Mouse (Mus musculus) limb, embryonic 11.5 days (tissue): ENCODE results near the gene Ppara. TPM values are rescaled to one million over a fixed set of nuclear protein-coding genes. Genes with fewer than 3 reads are reported as not detected.

Source experiments
- ATAC-seq: fragments of 200-750 bp; cut with Nextera tagmentation; 2 replicates; pipeline ENCODE4 v1.8.0; 2017; ENCODE audit warnings: low read depth; ENCODE audit not compliant: insufficient number of reproducible peaks, low FRiP score, low TSS enrichment
- DNase-seq: peaks from one replicate; pipeline ENCODE4 v3.0.0-alpha.2; 2015; ENCODE audit warnings: low spot score
- H3K27ac ChIP-seq: fragments of 300-500 bp; sonication (generic); replicated peaks from 2 replicates; pipeline ENCODE4 v1.5.1; 2014; ENCODE audit warnings: low read depth, mild to moderate bottlenecking, low read length
- H3K27me3 ChIP-seq: fragments of 300-500 bp; sonication (generic); 2 replicates; pipeline ENCODE4 v1.6.1; 2014; ENCODE audit warnings: mild to moderate bottlenecking, low read length, mixed read lengths; ENCODE audit not compliant: control insufficient read depth, insufficient read depth
- H3K36me3 ChIP-seq: fragments of 300-500 bp; sonication (generic); 2 replicates; pipeline ENCODE4 v1.6.1; 2014; ENCODE audit warnings: mild to moderate bottlenecking, low read length, moderate library complexity, mixed read lengths; ENCODE audit not compliant: control insufficient read depth, insufficient read depth
- H3K4me1 ChIP-seq: fragments of 300-500 bp; sonication (generic); 2 replicates; pipeline ENCODE4 v1.6.1; 2014; ENCODE audit warnings: low read length, mixed read lengths; ENCODE audit not compliant: control insufficient read depth, insufficient read depth
- H3K4me2 ChIP-seq: fragments of 300-500 bp; sonication (generic); 2 replicates; pipeline ENCODE4 v1.6.1; 2014; ENCODE audit warnings: low read depth, mild to moderate bottlenecking, moderate library complexity; ENCODE audit not compliant: severe bottlenecking
- H3K4me3 ChIP-seq: fragments of 300-500 bp; sonication (generic); 2 replicates; pipeline ENCODE4 v1.5.1; 2014; ENCODE audit warnings: low read depth, low read length
- H3K9ac ChIP-seq: fragments of 300-500 bp; sonication (generic); 2 replicates; pipeline ENCODE4 v1.6.1; 2014; ENCODE audit warnings: mild to moderate bottlenecking, low read length
- H3K9me3 ChIP-seq: fragments of 300-500 bp; sonication (generic); 2 replicates; pipeline ENCODE4 v1.6.1; 2016; ENCODE audit warnings: low read length; ENCODE audit not compliant: control insufficient read depth
- WGBS: fragments of 180-500 bp; shearing (Covaris S2); extraction: QIAGEN DNeasy Blood & Tissue Kit; methylation state at CpG from one replicate; pipeline ENCODE4 v1.1.7; 2014; 5-methylcytosine and 5-hydroxymethylcytosine counted together
- polyA plus RNA-seq: library from polyadenylated mRNA; unstranded; fragments of >200 nt; fragmentation: Nextera tagmentation; extraction: Ambion mirVana; gene quantifications from 2 replicates; pipeline ENCODE4 v1.2.1, GENCODE M21; 2014

Gene Ppara
- polyA plus RNA-seq, 1 experiment from 2014 or later, result 0.91 TPM

DNA sequence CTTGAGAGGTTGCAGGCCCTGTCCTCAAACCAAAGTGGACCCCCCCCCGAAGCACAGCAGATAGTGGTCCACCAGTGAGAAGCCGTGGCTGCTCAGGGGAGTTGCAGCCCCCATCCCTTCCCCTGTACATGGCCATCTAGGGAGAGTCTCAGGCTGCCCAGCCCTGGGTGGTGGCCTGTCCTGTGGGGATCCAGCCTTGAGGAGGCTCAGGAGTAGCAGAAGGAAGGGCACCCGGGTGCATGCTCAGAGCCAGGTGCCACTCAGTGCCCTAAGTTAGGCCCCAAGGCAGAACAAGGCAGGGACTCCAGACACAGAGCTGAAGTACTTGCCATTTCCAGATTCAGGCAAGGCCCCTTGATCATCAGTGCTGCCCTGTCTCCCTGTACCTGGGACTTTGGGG, 19.7 kb upstream of the Ppara start:
- Histone ChIP-seq H3K9me3 (no peaks in the 10 kb centered on the region), H3K4me1 (no peaks in the 10 kb centered on the region), H3K9ac (no peak overlapping the region), H3K4me2 (no peak overlapping the region), H3K36me3 (no peaks in the 10 kb centered on the region), H3K27me3 (no peaks in the 10 kb centered on the region), H3K27ac (no peak overlapping the region), H3K4me3 (no peak overlapping the region)
- DNase-seq, result no peak
- ATAC-seq, result no peak
- WGBS, result 92% methylated on average over 3 of the region's 3 CpGs

DNA sequence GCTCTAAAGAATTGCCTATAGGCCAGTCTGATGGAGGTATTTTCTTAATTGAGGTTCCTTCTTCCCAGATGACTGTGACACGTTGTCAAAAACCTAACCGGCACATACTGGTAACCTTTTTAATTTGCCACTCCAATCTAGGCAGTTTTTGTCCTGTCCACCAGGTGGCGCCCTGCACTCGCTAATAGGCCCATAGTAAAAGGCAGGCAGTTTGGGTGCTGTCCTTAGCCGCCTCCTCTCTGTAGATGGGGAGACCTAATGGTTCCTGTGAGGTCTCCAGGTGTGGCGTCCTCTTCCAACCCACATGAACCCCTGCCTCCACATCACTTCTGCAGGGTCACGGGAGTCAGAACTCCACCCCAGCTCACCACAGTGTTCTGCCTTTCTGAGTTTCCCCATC, 18.7 kb upstream of the Ppara start:
- ATAC-seq (no peak), DNase-seq (peak; percentile 88)
- WGBS, result 6% methylated on average over 7 of the region's 7 CpGs
- Histone ChIP-seq H3K4me2 (no peak overlapping the region), H3K4me3 (no peak overlapping the region), H3K27ac (no peak overlapping the region), H3K27me3 (no peaks in the 10 kb centered on the region), H3K9me3 (no peaks in the 10 kb centered on the region), H3K36me3 (no peaks in the 10 kb centered on the region), H3K4me1 (no peaks in the 10 kb centered on the region), H3K9ac (no peak overlapping the region)

GRCm38 (mm10) chr15:85716591-85716990, 18.2 kb upstream of the Ppara start:
- H3K27ac ChIP-seq, result no peak overlapping the region
- ATAC-seq, result no peak
- no peaks in the 10 kb centered on the region for H3K9me3 ChIP-seq
- H3K4me2 ChIP-seq, result no peak overlapping the region
- WGBS, result 77% methylated on average over 5 of the region's 5 CpGs
- H3K4me3 ChIP-seq, result no peak overlapping the region
- no peak for DNase-seq
- H3K4me1 ChIP-seq, result no peaks in the 10 kb centered on the region
- H3K27me3 ChIP-seq, result no peaks in the 10 kb centered on the region
- no peaks in the 10 kb centered on the region for H3K36me3 ChIP-seq
- no peak overlapping the region for H3K9ac ChIP-seq

- H3K4me2 ChIP-seq, result no peak overlapping the region
- DNase-seq, result no peak
- WGBS, result 76% methylated on average over 4 of the region's 4 CpGs
- no peak overlapping the region for H3K9ac ChIP-seq
- ATAC-seq, result no peak
- no peaks in the 10 kb centered on the region for H3K27me3 ChIP-seq
- no peaks in the 10 kb centered on the region for H3K9me3 ChIP-seq
- H3K27ac ChIP-seq, result no peak overlapping the region
- H3K4me1 ChIP-seq, result no peaks in the 10 kb centered on the region
- H3K36me3 ChIP-seq, result no peaks in the 10 kb centered on the region
- H3K4me3 ChIP-seq, result no peak overlapping the region
These were observed 17.8 kb upstream of the Ppara start for GRCm38 (mm10) chr15:85717008-85717407.

- Histone ChIP-seq H3K9me3 (no peaks in the 10 kb centered on the region), H3K4me1 (no peaks in the 10 kb centered on the region), H3K27me3 (no peaks in the 10 kb centered on the region), H3K9ac (no peak overlapping the region), H3K36me3 (no peaks in the 10 kb centered on the region), H3K4me2 (no peak overlapping the region), H3K27ac (no peak overlapping the region), H3K4me3 (no peak overlapping the region)
- no peak for ATAC-seq
- DNase-seq, result no peak
- 83% methylated on average over 2 of the region's 2 CpGs for WGBS
These were observed 17.0 kb upstream of the Ppara start for GRCm38 (mm10) chr15:85717800-85718199.

DNA sequence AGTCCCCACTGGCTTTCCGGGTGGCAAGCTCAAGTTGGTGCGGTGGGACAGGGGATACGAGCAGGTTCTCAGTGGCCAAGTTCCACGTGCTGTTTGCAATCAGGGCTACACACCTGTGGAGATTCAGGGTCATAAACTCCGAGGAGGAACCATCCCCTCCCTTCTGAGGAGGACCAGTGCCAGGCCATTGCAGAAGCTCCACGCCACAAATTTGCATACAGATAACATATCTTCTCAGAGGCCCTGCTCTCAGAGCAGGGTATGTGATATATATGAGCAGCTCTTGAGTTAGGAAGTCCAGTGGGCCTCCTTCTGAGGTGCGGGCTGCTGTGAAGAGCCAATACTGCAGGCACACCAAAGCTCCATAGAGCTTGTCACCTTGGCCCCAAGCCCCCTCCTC, 15.8 kb upstream of the Ppara start:
- DNase-seq (no peak), ATAC-seq (no peak)
- Histone ChIP-seq H3K36me3 (no peaks in the 10 kb centered on the region), H3K4me1 (no peaks in the 10 kb centered on the region), H3K9ac (no peak overlapping the region), H3K9me3 (no peaks in the 10 kb centered on the region), H3K4me3 (no peak overlapping the region), H3K27ac (no peak overlapping the region), H3K4me2 (no peak overlapping the region), H3K27me3 (no peaks in the 10 kb centered on the region)
- WGBS, result 86% methylated on average over 7 of the region's 7 CpGs

- DNase-seq, result no peak
- Histone ChIP-seq H3K9ac (no peak overlapping the region), H3K4me2 (no peak overlapping the region), H3K27ac (no peak overlapping the region), H3K4me1 (no peaks in the 10 kb centered on the region), H3K4me3 (no peak overlapping the region), H3K9me3 (no peaks in the 10 kb centered on the region), H3K36me3 (no peaks in the 10 kb centered on the region), H3K27me3 (no peaks in the 10 kb centered on the region)
- no peak for ATAC-seq
- WGBS, result 76% methylated on average over 6 of the region's 6 CpGs
These were observed 14.4 kb upstream of the Ppara start for GRCm38 (mm10) chr15:85720366-85720841.

- Histone ChIP-seq H3K4me3 (no peak overlapping the region), H3K27ac (no peak overlapping the region), H3K9ac (no peak overlapping the region), H3K4me1 (no peaks in the 10 kb centered on the region), H3K4me2 (no peak overlapping the region), H3K36me3 (no peaks in the 10 kb centered on the region), H3K27me3 (no peaks in the 10 kb centered on the region), H3K9me3 (no peaks in the 10 kb centered on the region)
- ATAC-seq, result no peak
- no peak for DNase-seq
- 41% methylated on average over 11 of the region's 11 CpGs for WGBS
These were observed 10.3 kb upstream of the Ppara start for GRCm38 (mm10) chr15:85724271-85725165.
